Mouse (Mus musculus): Measurements from ENCODE around the gene 9530077C05Rik. TPM values are rescaled to one million over a fixed set of nuclear protein-coding genes. Genes with fewer than 3 reads are reported as not detected.

Gene 9530077C05Rik
- polyA plus RNA-seq, 1 experiment from 2014 or later, result 4.5 TPM

DNA sequence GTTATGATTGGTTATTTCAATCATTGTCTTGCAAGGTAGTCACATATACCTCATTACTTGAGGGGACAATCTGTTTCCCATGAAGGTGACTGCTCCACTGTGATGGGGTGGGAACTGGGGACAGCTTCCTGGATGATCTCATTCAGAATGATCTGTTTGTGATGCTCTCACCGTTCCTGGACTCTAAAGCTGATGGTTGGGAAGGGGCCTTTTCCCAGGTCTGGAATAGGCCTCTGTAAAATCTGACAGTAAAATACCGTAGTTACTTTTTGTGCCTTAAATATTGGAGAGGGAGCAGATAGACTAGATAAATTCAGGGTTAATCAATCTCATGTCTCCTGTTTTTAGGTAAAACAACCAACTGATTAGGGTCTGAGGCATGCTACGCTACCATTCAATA, 58.3 kb downstream of the 9530077C05Rik start, which contains the start of gene Rp9:
Gene Rp9, minus strand, starts transcription at position 101 of the 400 bp plus-strand sequence.
- H3K27me3 ChIP-seq (replicated peaks; ENCODE audit: insufficient read depth, low read length), result no peaks in the 10 kb centered on the region
- no peaks in the 10 kb centered on the region for H3K9me3 ChIP-seq (ENCODE audit: low read length)
- TF ChIP-seq CTCF (IDR thresholded peaks at IDR 0.05), result no peak
- no peak for TF ChIP-seq EP300 (IDR thresholded peaks at IDR 0.05)
- no peak within 1 kb of the TSS for H3K9ac ChIP-seq (replicated peaks; ENCODE audit: low read depth)
- H3K4me2 ChIP-seq (replicated peaks; ENCODE audit: low read depth, low read length), result peak within 1 kb of the TSS; percentile 90
- peak within 1 kb of the TSS; percentile 85 for H3K4me3 ChIP-seq (ENCODE audit: low read depth, low read length)
- no peak for DNase-seq (ENCODE audit: low spot score)
- H3K36me3 ChIP-seq (ENCODE audit: insufficient read depth, low read length), result no peaks in the 10 kb centered on the region
- WGBS, result 81% methylated on average over 3 of the region's 3 CpGs
- H3K4me1 ChIP-seq (ENCODE audit: insufficient read depth, low read depth, low read length), result no peaks in the 10 kb centered on the region
- H3K27ac ChIP-seq (ENCODE audit: low read length), result no peak within 1 kb of the TSS
- ATAC-seq, result no peak

DNA sequence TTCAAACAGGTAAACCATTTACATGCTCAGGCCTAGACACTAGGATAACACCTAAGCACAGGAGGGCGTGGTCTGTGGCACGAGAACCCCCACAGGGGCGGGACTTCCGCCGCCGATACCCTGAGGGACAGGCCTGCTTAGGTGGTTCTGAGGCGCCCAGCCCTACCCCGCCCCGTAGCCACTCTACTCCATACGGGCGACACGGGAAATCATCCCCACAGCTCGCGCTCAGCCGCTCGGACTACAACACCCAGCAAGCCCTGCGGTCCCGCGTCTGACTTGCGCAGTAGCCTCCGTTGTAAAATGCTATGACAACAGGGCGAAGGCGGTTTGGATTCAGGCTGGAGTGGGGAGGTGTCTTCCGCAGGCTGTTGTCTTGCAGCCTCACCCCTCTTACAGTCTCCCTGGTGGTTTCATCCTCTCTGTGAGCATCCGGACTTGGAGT, 64.1 kb downstream of the 9530077C05Rik start, which contains the start of gene Bbs9:
Gene Bbs9, plus strand, starts transcription at position 292 of the 445 bp plus-strand sequence.
- no peaks in the 10 kb centered on the region for H3K36me3 ChIP-seq (ENCODE audit: insufficient read depth, low read length)
- no peaks in the 10 kb centered on the region for H3K9me3 ChIP-seq (ENCODE audit: low read length)
- H3K4me1 ChIP-seq (ENCODE audit: insufficient read depth, low read depth, low read length), result no peaks in the 10 kb centered on the region; the same call in 1 of the 2 replicates
- under 1% methylated on average over 25 of the region's 25 CpGs for WGBS
- no peaks in the 10 kb centered on the region for H3K27me3 ChIP-seq (replicated peaks; ENCODE audit: insufficient read depth, low read length)
- no peak for TF ChIP-seq CTCF (IDR thresholded peaks at IDR 0.05)
- TF ChIP-seq EP300 (IDR thresholded peaks at IDR 0.05), result no peak
- H3K4me3 ChIP-seq (ENCODE audit: low read depth, low read length), result peak within 1 kb of the TSS; percentile 61
- peak; percentile 96 for DNase-seq (ENCODE audit: low spot score)
- H3K27ac ChIP-seq (ENCODE audit: low read length), result peak within 1 kb of the TSS; percentile 75
- H3K9ac ChIP-seq (replicated peaks; ENCODE audit: low read depth), result peak within 1 kb of the TSS; percentile 54
- H3K4me2 ChIP-seq (replicated peaks; ENCODE audit: low read depth, low read length), result peak within 1 kb of the TSS; percentile 88
- peak; percentile 100 for ATAC-seq

DNA sequence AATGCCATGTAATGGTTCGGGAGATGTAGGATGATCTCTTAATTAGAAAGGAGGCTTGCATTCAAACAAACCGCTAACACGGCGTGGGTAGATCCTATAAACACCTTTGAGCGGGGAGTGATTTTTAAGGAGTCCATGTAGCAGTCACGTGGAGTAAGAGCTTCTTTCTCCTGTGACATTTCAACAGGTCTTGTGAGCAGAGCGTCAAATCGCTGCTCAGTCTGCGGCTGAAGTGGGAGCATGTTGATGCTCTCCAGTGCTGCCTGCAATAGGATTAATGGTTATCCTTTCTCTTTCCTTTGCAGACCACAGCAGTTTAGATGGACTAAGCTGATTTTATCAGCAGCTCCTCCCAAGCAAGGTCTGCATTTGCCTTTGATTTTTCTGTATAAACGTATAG, 65.0 kb downstream of the 9530077C05Rik start:
- no peaks in the 10 kb centered on the region for H3K27me3 ChIP-seq (replicated peaks; ENCODE audit: insufficient read depth, low read length)
- ATAC-seq, result no peak
- peak overlapping the region; percentile 88 for H3K4me2 ChIP-seq (replicated peaks; ENCODE audit: low read depth, low read length)
- peak overlapping the region; percentile 54 for H3K9ac ChIP-seq (replicated peaks; ENCODE audit: low read depth)
- H3K27ac ChIP-seq (ENCODE audit: low read length), result peak overlapping the region; percentile 75; the same call in 1 of the 2 replicates
- H3K4me1 ChIP-seq (ENCODE audit: insufficient read depth, low read depth, low read length), result no peaks in the 10 kb centered on the region; the same call in 1 of the 2 replicates
- DNase-seq (ENCODE audit: low spot score), result peak; percentile 39
- TF ChIP-seq CTCF (IDR thresholded peaks at IDR 0.05) (no peak), EP300 (IDR thresholded peaks at IDR 0.05) (no peak)
- H3K36me3 ChIP-seq (ENCODE audit: insufficient read depth, low read length), result no peaks in the 10 kb centered on the region
- H3K9me3 ChIP-seq (ENCODE audit: low read length), result no peaks in the 10 kb centered on the region
- WGBS, result 3% methylated on average over 10 of the region's 10 CpGs
- H3K4me3 ChIP-seq (ENCODE audit: low read depth, low read length), result peak overlapping the region; percentile 61

DNA sequence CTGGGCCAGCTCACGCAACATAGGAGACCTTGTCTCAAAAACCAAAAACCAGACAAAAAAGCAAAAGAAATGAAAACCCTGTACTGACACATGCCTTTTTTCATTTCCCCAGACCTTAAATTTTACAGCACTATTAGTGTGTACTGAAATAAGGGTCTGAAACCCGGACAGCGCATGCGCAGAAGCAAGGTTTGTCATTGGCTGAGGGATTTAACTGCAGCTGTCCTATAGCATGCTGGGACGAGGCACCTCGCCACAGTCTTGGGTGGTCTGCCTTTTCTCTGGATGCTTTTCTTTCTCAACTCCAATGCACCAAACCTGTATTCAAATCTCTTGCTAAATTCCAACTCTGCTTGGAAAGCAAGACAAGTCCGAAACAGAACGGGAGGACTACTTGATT, 67.6 kb downstream of the 9530077C05Rik start:
- Histone ChIP-seq H3K4me1 (ENCODE audit: insufficient read depth, low read depth, low read length) (no peaks in the 10 kb centered on the region; the same call in 1 of the 2 replicates), H3K4me3 (ENCODE audit: low read depth, low read length) (no peak overlapping the region), H3K36me3 (ENCODE audit: insufficient read depth, low read length) (no peaks in the 10 kb centered on the region), H3K27ac (ENCODE audit: low read length) (no peak overlapping the region), H3K27me3 (replicated peaks; ENCODE audit: insufficient read depth, low read length) (no peaks in the 10 kb centered on the region), H3K9ac (replicated peaks; ENCODE audit: low read depth) (no peak overlapping the region), H3K4me2 (replicated peaks; ENCODE audit: low read depth, low read length) (no peak overlapping the region), H3K9me3 (ENCODE audit: low read length) (no peaks in the 10 kb centered on the region)
- no peak for DNase-seq (ENCODE audit: low spot score)
- TF ChIP-seq EP300 (IDR thresholded peaks at IDR 0.05) (no peak), CTCF (IDR thresholded peaks at IDR 0.05) (no peak)
- ATAC-seq, result no peak
- 91% methylated on average over 8 of the region's 8 CpGs for whole genome bisulfite sequencing

GRCm38 (mm10) chr9:22483866-22484561, 72.7 kb downstream of the 9530077C05Rik start:
- TF ChIP-seq EP300 (IDR thresholded peaks at IDR 0.05), result no peak
- no peak for TF ChIP-seq CTCF (IDR thresholded peaks at IDR 0.05)
- H3K36me3 ChIP-seq (ENCODE audit: insufficient read depth, low read length), result no peaks in the 10 kb centered on the region
- WGBS, result 89% methylated on average over 8 of the region's 8 CpGs
- H3K4me2 ChIP-seq (replicated peaks; ENCODE audit: low read depth, low read length), result no peak overlapping the region
- H3K4me3 ChIP-seq (ENCODE audit: low read depth, low read length), result no peak overlapping the region
- no peak for DNase-seq (ENCODE audit: low spot score)
- H3K27ac ChIP-seq (ENCODE audit: low read length), result no peak overlapping the region
- no peak overlapping the region for H3K9ac ChIP-seq (replicated peaks; ENCODE audit: low read depth)
- no peak for ATAC-seq
- H3K9me3 ChIP-seq (ENCODE audit: low read length), result no peaks in the 10 kb centered on the region
- no peaks in the 10 kb centered on the region for H3K27me3 ChIP-seq (replicated peaks; ENCODE audit: insufficient read depth, low read length)
- no peaks in the 10 kb centered on the region for H3K4me1 ChIP-seq (ENCODE audit: insufficient read depth, low read depth, low read length)

DNA sequence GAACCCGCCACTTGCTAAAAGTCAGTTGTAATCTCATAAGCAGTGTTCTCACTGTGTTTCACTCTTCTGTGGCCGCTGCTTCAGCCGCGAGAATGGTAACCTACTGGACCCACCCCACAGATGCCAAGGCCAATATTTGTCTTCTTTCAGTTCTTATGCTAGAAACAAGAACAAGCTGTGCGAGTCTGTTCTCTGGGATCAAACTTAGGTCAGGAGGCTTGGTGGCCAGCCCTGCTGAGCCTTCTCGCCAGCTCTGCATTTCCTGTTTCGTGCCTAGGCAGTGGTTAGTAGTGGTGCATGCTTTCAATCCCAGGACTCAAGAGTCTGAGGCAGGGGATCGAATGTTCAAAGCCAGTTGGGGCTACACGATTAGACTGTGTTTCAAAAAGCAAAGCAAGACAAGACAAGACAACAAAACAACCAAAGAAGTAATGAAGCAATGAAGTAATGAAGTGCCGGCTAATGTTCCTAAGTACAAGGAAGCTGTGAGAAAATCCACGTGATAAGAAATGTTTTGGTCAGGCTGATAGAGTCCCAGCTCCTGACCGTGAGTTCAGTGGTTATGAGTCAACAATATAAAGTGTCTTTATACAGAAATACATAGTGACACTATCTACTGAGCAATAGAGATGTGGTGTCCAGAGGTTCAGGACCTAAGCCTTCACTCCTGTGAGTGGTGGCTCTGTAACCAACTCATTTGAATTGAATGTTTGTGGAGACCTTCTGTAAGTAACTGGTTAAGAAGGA, 73.4 kb downstream of the 9530077C05Rik start:
- WGBS, result 63% methylated on average over 12 of the region's 12 CpGs
- no peak overlapping the region for H3K4me2 ChIP-seq (replicated peaks; ENCODE audit: low read depth, low read length)
- no peaks in the 10 kb centered on the region for H3K27me3 ChIP-seq (replicated peaks; ENCODE audit: insufficient read depth, low read length)
- TF ChIP-seq CTCF (IDR thresholded peaks at IDR 0.05) (no peak), EP300 (IDR thresholded peaks at IDR 0.05) (no peak)
- no peak overlapping the region for H3K4me3 ChIP-seq (ENCODE audit: low read depth, low read length)
- H3K4me1 ChIP-seq (ENCODE audit: insufficient read depth, low read depth, low read length), result no peaks in the 10 kb centered on the region
- ATAC-seq, result peak; percentile 54
- no peaks in the 10 kb centered on the region for H3K9me3 ChIP-seq (ENCODE audit: low read length)
- H3K27ac ChIP-seq (ENCODE audit: low read length), result no peak overlapping the region
- no peaks in the 10 kb centered on the region for H3K36me3 ChIP-seq (ENCODE audit: insufficient read depth, low read length)
- no peak overlapping the region for H3K9ac ChIP-seq (replicated peaks; ENCODE audit: low read depth)
- DNase-seq (ENCODE audit: low spot score), result peak; percentile 33
